Comparison of ENCODE assay signal across 8 mouse cellular contexts in genomic region chr11:102963855-102964546, GRCm38 (mm10). TPM values are rescaled to one million over a fixed set of nuclear protein-coding genes. Genes with fewer than 3 reads are reported as not detected.
DNase-seq lines count a peak whose midpoint lies in the region; ATAC-seq and TF ChIP-seq lines count a peak whose summit lies in the region.

No protein-coding gene starts in this region.

- peaks cover 24% of the 10 kb centered on the region; the same call in 1 of the 2 replicates for H3K4me1 ChIP-seq in lung, embryonic 15.5 days
- peaks cover 28% of the 10 kb centered on the region for H3K4me1 ChIP-seq in forebrain, embryonic 12.5 days
- H3K4me1 ChIP-seq in limb, embryonic 14.5 days (ENCODE audit: control insufficient read depth, insufficient read depth, low read length): peaks cover 16% of the 10 kb centered on the region
- H3K4me1 ChIP-seq in stomach, embryonic 15.5 days: peaks cover 12% of the 10 kb centered on the region

- H3K36me3 ChIP-seq in lung, embryonic 15.5 days: no peaks in the 10 kb centered on the region
- no peaks in the 10 kb centered on the region for H3K36me3 ChIP-seq in forebrain, embryonic 12.5 days (replicated peaks)
- no peaks in the 10 kb centered on the region for H3K36me3 ChIP-seq in limb, embryonic 14.5 days (ENCODE audit: control insufficient read depth, insufficient read depth, low read length)
- no peaks in the 10 kb centered on the region for H3K36me3 ChIP-seq in stomach, embryonic 15.5 days

- H3K27me3 ChIP-seq in lung, embryonic 15.5 days: peaks cover 29% of the 10 kb centered on the region; the same call in 1 of the 2 replicates
- H3K27me3 ChIP-seq in forebrain, embryonic 12.5 days: peaks cover 30% of the 10 kb centered on the region
- no peaks in the 10 kb centered on the region; the same call in 1 of the 2 replicates for H3K27me3 ChIP-seq in limb, embryonic 14.5 days (ENCODE audit: control insufficient read depth, insufficient read depth, low read length)
- H3K27me3 ChIP-seq in stomach, embryonic 15.5 days (replicated peaks): 0 out of 2 replicates have a peak, but pooled peaks cover 3% of the 10 kb centered on the region

- ATAC-seq in lung, embryonic 15.5 days (ENCODE audit: borderline replicate concordance, extremely low read depth, low FRiP score, low TSS enrichment): no peak
- peak; percentile 1 for ATAC-seq in forebrain, embryonic 12.5 days (ENCODE audit: low FRiP score)
- ATAC-seq in limb, embryonic 14.5 days (ENCODE audit: low FRiP score, low read depth): no peak
- ATAC-seq in stomach, embryonic 15.5 days (ENCODE audit: insufficient read depth, low FRiP score, low read depth): no peak

- no peak overlapping the region for H3K4me3 ChIP-seq in lung, embryonic 15.5 days
- H3K4me3 ChIP-seq in forebrain, embryonic 12.5 days (replicated peaks): no peak overlapping the region
- H3K4me3 ChIP-seq in limb, embryonic 14.5 days (replicated peaks; ENCODE audit: low read length): peak overlapping the region; percentile 16
- no peak overlapping the region for H3K4me3 ChIP-seq in stomach, embryonic 15.5 days (replicated peaks)

- no peak for TF ChIP-seq POLR2A in limb, embryonic 14.5 days (IDR thresholded peaks at IDR 0.05; ENCODE audit: borderline replicate concordance, extremely low read depth, insufficient read depth, insufficient read length)

- no peak overlapping the region for H3K27ac ChIP-seq in lung, embryonic 15.5 days
- peak overlapping the region; percentile 89 for H3K27ac ChIP-seq in forebrain, embryonic 12.5 days
- H3K27ac ChIP-seq in limb, embryonic 14.5 days (replicated peaks; ENCODE audit: low read depth, low read length): no peak overlapping the region
- peak overlapping the region; percentile 14; the same call in 1 of the 2 replicates for H3K27ac ChIP-seq in stomach, embryonic 15.5 days

- no peak overlapping the region for H3K9ac ChIP-seq in lung, embryonic 15.5 days
- peak overlapping the region; percentile 47 for H3K9ac ChIP-seq in forebrain, embryonic 12.5 days
- peak overlapping the region; percentile 41 for H3K9ac ChIP-seq in limb, embryonic 14.5 days (ENCODE audit: low read depth, low read length, severe bottlenecking)
- no peak overlapping the region for H3K9ac ChIP-seq in stomach, embryonic 15.5 days

- peak overlapping the region; percentile 32; the same call in 1 of the 2 replicates for H3K4me2 ChIP-seq in lung, embryonic 15.5 days
- peak overlapping the region; percentile 45 for H3K4me2 ChIP-seq in forebrain, embryonic 12.5 days
- H3K4me2 ChIP-seq in limb, embryonic 14.5 days (replicated peaks; ENCODE audit: low read depth, low read length, severe bottlenecking): peak overlapping the region; percentile 29; the same call in 1 of the 2 replicates
- peak overlapping the region; percentile 31 for H3K4me2 ChIP-seq in stomach, embryonic 15.5 days

- H3K9me3 ChIP-seq in lung, embryonic 15.5 days: no peaks in the 10 kb centered on the region
- no peaks in the 10 kb centered on the region for H3K9me3 ChIP-seq in forebrain, embryonic 12.5 days
- no peaks in the 10 kb centered on the region for H3K9me3 ChIP-seq in limb, embryonic 14.5 days (ENCODE audit: control insufficient read depth, low read length)
- no peaks in the 10 kb centered on the region for H3K9me3 ChIP-seq in stomach, embryonic 15.5 days

- 26% methylated on average over 24 of the region's 24 CpGs for WGBS in lung, embryonic 15.5 days
- WGBS in forebrain, embryonic 12.5 days: 14% methylated on average over 24 of the region's 24 CpGs
- 19% methylated on average over 24 of the region's 24 CpGs for WGBS in limb, embryonic 14.5 days
- WGBS in stomach, embryonic 15.5 days: 30% methylated on average over 24 of the region's 24 CpGs

- DNase-seq in lung, postnatal 4 days: no peak
- DNase-seq in limb, embryonic 14.5 days (ENCODE audit: low spot score): no peak
- no peak for DNase-seq in adrenal gland, adult (ENCODE audit: inconsistent age in 2 of 2, low spot score in 1 of 2)
- no peak for DNase-seq in spleen, adult 18-20 months
- DNase-seq in kidney, postnatal 36 days: no peak

RNA-seq across cellular contexts. Expression of gene C1ql1, which starts 17.5 kb away (rescaled TPM):
- polyA plus RNA-seq in lung, embryonic 15.5 days (2015; fragmentation: Nextera tagmentation; extraction: Ambion mirVana): 1.4 and 1.8 TPM in 2 replicates
- polyA plus RNA-seq in forebrain, embryonic 12.5 days (2016; fragmentation: Nextera tagmentation; extraction: Ambion mirVana): 3.7 and 4.0 TPM in 2 replicates
- 3.3 and 4.8 TPM in 2 replicates for polyA plus RNA-seq in limb, embryonic 14.5 days (2012; rRNA removed)
- 1.9 and 3.8 TPM in 2 replicates for polyA plus RNA-seq in limb, embryonic 14.5 days (2014; fragmentation: Nextera tagmentation; extraction: Ambion mirVana)
- polyA plus RNA-seq in stomach, embryonic 15.5 days (2015; fragmentation: Nextera tagmentation; extraction: Ambion mirVana): 5.1 and 5.6 TPM in 2 replicates

RNA-seq across cellular contexts. Expression of gene Kif18b, which starts 39.1 kb away (rescaled TPM):
- polyA plus RNA-seq in lung, embryonic 15.5 days (2015; fragmentation: Nextera tagmentation; extraction: Ambion mirVana): 13.8 and 15.2 TPM in 2 replicates
- 10.8 and 13.0 TPM in 2 replicates for polyA plus RNA-seq in forebrain, embryonic 12.5 days (2016; fragmentation: Nextera tagmentation; extraction: Ambion mirVana)
- 24.5 and 30.3 TPM in 2 replicates for polyA plus RNA-seq in limb, embryonic 14.5 days (2012; rRNA removed)
- 6.1 and 7.2 TPM in 2 replicates for polyA plus RNA-seq in limb, embryonic 14.5 days (2014; fragmentation: Nextera tagmentation; extraction: Ambion mirVana)
- 9.5 TPM in 2 replicates for polyA plus RNA-seq in stomach, embryonic 15.5 days (2015; fragmentation: Nextera tagmentation; extraction: Ambion mirVana)

Comparison
In these comparisons a context has a peak if more than half of its experiments do, and no peak if none do; other contexts are left out.
1. H3K27ac ChIP-seq: peak in forebrain, embryonic 12.5 days (single experiment) and stomach, embryonic 15.5 days (single experiment); none in lung, embryonic 15.5 days (single experiment) and limb, embryonic 14.5 days (single experiment).
2. H3K9ac ChIP-seq: peak in forebrain, embryonic 12.5 days (single experiment) and limb, embryonic 14.5 days (single experiment); none in lung, embryonic 15.5 days (single experiment) and stomach, embryonic 15.5 days (single experiment).
3. Peak in every context shown above with its lines, with median percentiles within 50 percentile points of each other: H3K4me2 ChIP-seq.